Mouse (Mus musculus) ES-Bruce4 (cell line): ENCODE measurements at regions not wholly inside any gene's neighbourhood (a gene's known extent, or its start where the extent isn't known, plus 50 kb on each side); places are given as distances from the start of the nearest gene placed in this dataset.

Experiments
- H3K27ac ChIP-seq: 2 replicates; pipeline ENCODE4 v1.5.1; 2012; ENCODE audit warnings: low read length, inconsistent platforms; ENCODE audit not compliant: insufficient read depth
- H3K27me3 ChIP-seq: 2 replicates; pipeline ENCODE4 v1.6.1; 2012; ENCODE audit warnings: mild to moderate bottlenecking, low read length, inconsistent platforms; ENCODE audit not compliant: control insufficient read depth, poor library complexity, insufficient read depth, severe bottlenecking
- H3K36me3 ChIP-seq: 2 replicates; pipeline ENCODE4 v1.6.1; 2012; ENCODE audit warnings: inconsistent platforms, mild to moderate bottlenecking, low read length, moderate library complexity; ENCODE audit not compliant: control insufficient read depth, poor library complexity, insufficient read depth, severe bottlenecking
- H3K4me1 ChIP-seq: one replicate; pipeline ENCODE4 v1.8.1; 2011; ENCODE audit warnings: low read length; ENCODE audit not compliant: control insufficient read depth, insufficient read depth
- H3K4me3 ChIP-seq: 2 replicates; pipeline ENCODE4 v1.5.1; 2011; ENCODE audit warnings: low read depth, mild to moderate bottlenecking, low read length
- H3K9ac ChIP-seq: 2 replicates; pipeline ENCODE4 v1.6.1; 2012; ENCODE audit warnings: low read depth, mild to moderate bottlenecking, inconsistent platforms; ENCODE audit not compliant: poor library complexity, severe bottlenecking
- H3K9me3 ChIP-seq: replicated peaks from 2 replicates; pipeline ENCODE4 v1.6.1; 2012; ENCODE audit warnings: mild to moderate bottlenecking, low read length, inconsistent platforms; ENCODE audit not compliant: control insufficient read depth, poor library complexity, insufficient read depth, severe bottlenecking
- CTCF ChIP-seq: IDR thresholded peaks from one replicate; pipeline ENCODE4 v1.8.1; 2011; ENCODE audit warnings: low read depth, low read length
- EP300 ChIP-seq: IDR thresholded peaks from 2 replicates; pipeline ENCODE4 v1.6.1; 2011; ENCODE audit warnings: low read depth, low read length; ENCODE audit not compliant: insufficient read depth
- POLR2A ChIP-seq: IDR thresholded peaks from one replicate; pipeline ENCODE4 v1.8.1; 2011; ENCODE audit warnings: low read length; ENCODE audit not compliant: insufficient read depth

GRCm38 (mm10) chr14:87365793-87366192 lies 50.6 kb upstream of the Tdrd3 start:
- no peak overlapping the region for H3K9ac ChIP-seq
- H3K4me3 ChIP-seq = no peak overlapping the region

More at GRCm38 (mm10) chr14:87365793-87366192, 50.6 kb upstream of the Tdrd3 start:
- TF ChIP-seq POLR2A (no peak), CTCF (no peak), EP300 (no peak)
- no peaks in the 10 kb centered on the region for H3K4me1 ChIP-seq
- H3K36me3 ChIP-seq = no peaks in the 10 kb centered on the region
- H3K27me3 ChIP-seq = no peaks in the 10 kb centered on the region
- no peak overlapping the region for H3K27ac ChIP-seq
- no peaks in the 10 kb centered on the region for H3K9me3 ChIP-seq
